Mouse (Mus musculus) liver, embryonic 14.5 days (tissue): Measurements from ENCODE around the gene Rnf43.

Experiments used
- CTCF ChIP-seq: IDR thresholded peaks from 2 replicates; pipeline ENCODE4 v1.5.1; 2016; ENCODE audit warnings: antibody characterized with exemption, low read depth, control low read depth
- EP300 ChIP-seq: IDR thresholded peaks from 2 replicates; pipeline ENCODE4 v1.6.1; 2016; ENCODE audit warnings: antibody characterized with exemption, low read depth

GRCm38 (mm10) chr11:87772354-87772753 lies 109.8 kb downstream of the Rnf43 start:
- no peak for TF ChIP-seq CTCF
- TF ChIP-seq EP300 = no peak
